Mouse (Mus musculus) adrenal gland, postnatal 14 days (tissue): ENCODE results near the gene Pcbp4. TPM values are rescaled to one million over a fixed set of nuclear protein-coding genes. Genes with fewer than 3 reads are reported as not detected.

Experiments used
- DNase-seq: peaks from one replicate; pipeline ENCODE4 v3.0.0; 2021; ENCODE audit warnings: mixed read lengths
- long read RNA-seq, 2 experiments: library from polyadenylated mRNA; stranded (forward); transcript quantifications; one replicate each; pipeline ENCODE4 v2.0.0; 2021
- total RNA-seq: library from RNA; stranded (reverse); gene quantifications from 2 replicates; pipeline ENCODE4 v1.2.3, GENCODE M21; 2021

Gene Pcbp4
- total RNA-seq, result 24.3 and 32.2 TPM in 2 replicates
- long read RNA-seq, experiment 1, transcript Pcbp4-201 (13 exons, 2,035 nt), result major isoform, 13 of 30 reads
- long read RNA-seq, experiment 1, partial matches to known transcripts, result 1 of 30 reads
- long read RNA-seq, experiment 1, other reads (novel, unspliced or antisense), result 15 of 30 reads
- long read RNA-seq, experiment 2, transcript Pcbp4-201 (13 exons, 2,035 nt), result major isoform, 16 of 22 reads
- long read RNA-seq, experiment 2, partial matches to known transcripts, result 2 of 22 reads
- long read RNA-seq, experiment 2, other reads (novel, unspliced or antisense), result 4 of 22 reads

DNA sequence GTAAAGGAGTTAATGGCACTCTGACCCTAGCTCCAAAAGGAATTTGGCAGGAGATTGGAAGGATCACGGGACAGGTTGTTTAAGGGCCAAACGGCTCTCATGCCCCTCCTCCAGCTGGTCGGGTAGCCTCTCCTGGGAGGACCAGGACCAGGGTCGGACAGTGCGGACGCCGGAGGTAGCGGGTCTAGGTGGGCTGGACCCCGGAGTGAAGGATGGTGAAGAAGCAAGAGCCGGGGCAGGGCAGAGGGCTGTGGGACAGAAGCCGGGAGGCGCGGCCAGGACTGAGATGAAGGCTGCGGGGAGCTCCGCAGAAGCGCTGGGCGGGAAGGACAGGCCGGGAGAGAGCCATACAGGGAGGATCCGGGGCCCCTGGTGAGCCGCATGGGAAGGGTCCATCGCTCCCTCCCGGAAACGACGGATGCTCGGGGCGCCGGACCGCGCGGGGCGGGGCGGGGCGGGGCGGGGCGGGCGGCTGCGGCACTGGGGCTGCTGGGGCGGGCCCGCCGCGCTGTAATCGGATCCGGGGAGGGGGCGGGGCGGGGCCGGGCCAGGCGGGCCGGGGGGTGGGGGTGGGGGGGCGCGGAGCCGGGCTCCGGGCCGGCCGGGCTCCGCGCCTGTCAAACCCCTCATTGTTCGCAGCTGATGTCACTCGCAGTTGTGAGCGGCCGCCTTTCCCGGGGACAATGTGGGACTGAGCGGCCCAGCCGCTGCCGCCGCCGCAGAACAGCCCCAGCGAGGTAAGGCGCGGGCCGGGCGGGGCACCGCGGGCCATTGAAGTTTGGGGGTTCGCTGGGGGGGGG lies at the start of gene Pcbp4:
Gene Pcbp4 (plus strand): TSS at position 21 of the 800 bp plus-strand sequence.
- DNase-seq, result peak; percentile 73

GRCm38 (mm10) chr9:106405275-106405674 lies 47.8 kb upstream of the Pcbp4 start:
- peak; percentile 43 for DNase-seq

- DNase-seq, result peak; percentile 31
Observed at GRCm38 (mm10) chr9:106406443-106407078, 46.5 kb upstream of the Pcbp4 start.

- no peak for DNase-seq
Observed at GRCm38 (mm10) chr9:106409096-106409495, 44.0 kb upstream of the Pcbp4 start.

DNA sequence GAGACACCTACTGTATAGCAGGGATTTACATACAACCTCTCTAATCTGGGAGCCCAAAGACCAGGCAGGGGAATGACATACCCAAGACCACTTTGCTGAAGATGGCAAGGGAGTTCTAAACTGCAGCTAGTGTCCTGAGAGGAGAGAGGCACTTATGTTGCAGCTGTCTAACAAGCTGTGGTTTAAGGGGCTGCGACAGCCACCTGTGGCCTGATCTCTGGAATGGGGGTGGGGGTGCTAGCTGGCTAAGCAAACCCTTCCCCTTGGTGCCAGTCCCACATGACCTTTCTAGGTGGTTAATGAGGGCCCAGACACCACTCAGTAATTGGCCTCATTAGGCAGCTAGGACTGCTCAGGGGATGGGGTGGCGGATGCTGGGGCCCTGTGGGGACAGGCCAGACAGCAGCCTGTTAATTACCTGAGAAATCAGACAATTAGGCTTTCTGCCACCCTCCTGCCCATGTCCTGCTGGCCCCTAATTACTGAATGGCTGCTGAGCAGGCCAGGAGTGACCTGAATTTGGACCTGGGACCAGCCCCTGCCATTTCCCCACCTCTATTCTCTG lies 42.9 kb upstream of the Pcbp4 start:
- DNase-seq, result no peak

- no peak for DNase-seq
Observed at GRCm38 (mm10) chr9:106411091-106411594, 41.9 kb upstream of the Pcbp4 start.

GRCm38 (mm10) chr9:106411729-106412128 lies 41.4 kb upstream of the Pcbp4 start:
- no peak for DNase-seq

GRCm38 (mm10) chr9:106412210-106412609 lies 40.9 kb upstream of the Pcbp4 start:
- DNase-seq, result peak; percentile 50

DNA sequence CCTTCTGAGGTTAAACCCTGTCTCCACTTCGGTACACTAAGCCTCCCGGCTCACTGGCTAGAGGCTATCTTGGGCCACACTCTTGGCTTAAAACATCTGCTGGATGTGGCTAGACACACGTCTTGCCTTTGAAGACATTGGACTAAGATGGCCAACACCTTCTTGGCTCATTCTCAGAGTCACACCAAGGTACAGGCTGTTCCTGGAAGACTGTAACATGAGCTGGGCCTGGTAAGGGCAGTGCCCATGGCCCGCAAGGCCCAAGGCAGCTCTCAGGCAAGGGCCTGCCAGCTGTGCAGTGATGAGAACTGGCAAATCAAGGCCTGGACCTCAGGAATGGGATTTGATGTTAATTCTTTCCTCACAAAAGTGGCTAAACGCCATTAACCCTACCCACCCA lies 39.5 kb upstream of the Pcbp4 start:
- DNase-seq, result no peak

DNA sequence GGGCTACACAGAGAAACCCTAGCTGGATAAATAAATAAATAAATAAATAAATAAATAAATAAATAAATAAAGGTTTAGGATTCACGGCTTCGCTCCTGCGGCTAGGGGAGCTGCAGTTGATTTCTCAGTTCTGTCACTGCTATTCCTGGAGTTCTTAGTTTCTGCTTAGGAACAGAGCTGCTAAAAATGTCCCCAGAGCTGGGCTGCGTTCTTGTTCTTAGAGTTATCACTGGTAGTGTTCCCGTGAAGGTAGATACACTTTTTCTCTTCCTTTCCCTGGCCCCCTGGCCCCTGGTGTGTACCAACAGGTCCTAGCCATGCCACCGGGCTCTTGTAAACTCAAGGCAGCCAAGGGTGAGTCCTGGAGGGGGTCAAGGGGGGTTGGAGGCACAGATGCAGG lies 36.3 kb upstream of the Pcbp4 start:
- no peak for DNase-seq

DNA sequence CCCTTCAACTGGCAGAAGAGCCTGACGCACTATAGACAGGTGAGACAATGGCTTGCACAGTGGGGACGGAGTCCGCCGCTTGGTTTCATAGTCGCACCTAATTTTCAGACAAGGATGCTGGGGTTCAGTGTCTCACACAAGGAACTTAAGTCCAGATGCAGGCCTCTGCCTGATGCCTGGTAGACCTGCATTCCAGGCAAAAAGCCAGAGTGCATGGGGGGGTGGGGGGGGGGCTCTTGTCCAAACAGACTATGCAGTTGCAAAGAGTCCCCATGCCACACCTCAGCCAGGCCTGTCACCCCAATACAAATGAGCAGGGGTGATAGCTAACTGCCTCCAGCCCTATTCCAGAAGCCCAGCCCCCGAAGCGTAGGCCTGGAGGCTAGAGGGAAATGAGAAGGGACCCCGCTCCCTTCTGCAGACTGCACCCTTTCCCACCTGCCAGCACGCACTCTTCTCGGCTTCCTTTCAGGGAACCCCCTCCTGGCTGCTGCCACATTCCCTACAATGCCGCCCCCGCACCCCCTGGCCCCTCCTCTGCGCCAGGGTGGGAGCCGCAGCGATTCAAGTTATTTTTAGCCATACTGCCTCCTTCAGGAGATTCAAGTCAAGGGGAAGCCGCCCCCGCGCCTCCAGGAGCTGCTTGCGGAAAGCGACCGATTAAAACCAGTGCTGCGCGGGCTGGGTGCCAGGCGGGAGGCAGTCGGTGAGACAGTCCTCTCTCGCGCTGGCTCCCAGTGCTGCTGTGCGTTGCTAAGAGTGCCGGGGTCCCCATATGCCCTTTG lies 35.1 kb upstream of the Pcbp4 start:
- peak; percentile 88 for DNase-seq

GRCm38 (mm10) chr9:106420608-106421007 lies 32.5 kb upstream of the Pcbp4 start:
- no peak for DNase-seq

DNA sequence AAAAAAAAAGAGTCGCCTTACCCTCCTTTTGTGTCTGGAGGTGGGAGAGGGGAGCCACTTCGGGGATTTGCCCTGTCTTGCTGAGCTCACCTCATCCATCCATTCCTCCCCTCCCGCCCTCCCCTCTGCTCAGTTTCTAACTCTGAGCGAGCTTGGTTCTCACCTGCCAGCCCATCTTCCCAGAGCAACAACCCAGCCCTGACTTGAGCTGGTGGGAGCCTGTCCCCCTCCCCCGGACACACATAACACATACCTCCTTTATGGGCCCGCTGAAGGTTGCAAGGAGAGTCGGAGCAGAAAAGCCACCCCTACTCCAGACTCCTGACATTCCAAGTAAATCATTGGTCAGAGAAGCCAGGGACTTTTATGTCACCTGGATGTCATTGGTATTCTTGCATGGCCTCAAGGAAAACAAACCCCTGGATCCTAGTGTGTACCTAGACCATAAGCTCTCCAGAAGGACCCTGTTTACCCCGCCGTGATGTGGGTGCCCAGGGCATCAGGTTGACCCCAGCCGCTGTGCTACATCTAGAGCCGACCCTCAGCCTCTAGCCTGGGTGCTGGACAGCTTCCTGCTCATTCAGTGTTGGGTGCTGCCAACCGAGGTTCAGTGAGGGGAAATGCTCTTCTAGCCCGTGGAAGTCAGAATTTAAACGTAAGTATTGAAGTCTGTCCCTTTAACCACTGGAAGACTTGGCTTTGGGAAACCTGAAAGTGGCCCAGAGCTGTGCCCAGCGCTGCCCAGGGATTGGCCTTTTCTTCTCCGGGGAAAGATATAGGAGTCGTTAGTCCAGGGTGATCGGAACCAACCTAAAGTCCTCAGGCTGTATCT lies 31.8 kb upstream of the Pcbp4 start:
- no peak for DNase-seq

GRCm38 (mm10) chr9:106421865-106422160 lies 31.3 kb upstream of the Pcbp4 start:
- DNase-seq, result peak; percentile 92

GRCm38 (mm10) chr9:106428719-106429220 lies 24.3 kb upstream of the Pcbp4 start:
- DNase-seq, result no peak

GRCm38 (mm10) chr9:106429221-106430014 lies 23.7 kb upstream of the Pcbp4 start, which contains the start of gene Rpl29:
Rpl29 (plus strand) TSS chr9:106429454.
- peak; percentile 95 for DNase-seq

- DNase-seq, result no peak
Observed at GRCm38 (mm10) chr9:106430015-106430264, 23.2 kb upstream of the Pcbp4 start.

DNA sequence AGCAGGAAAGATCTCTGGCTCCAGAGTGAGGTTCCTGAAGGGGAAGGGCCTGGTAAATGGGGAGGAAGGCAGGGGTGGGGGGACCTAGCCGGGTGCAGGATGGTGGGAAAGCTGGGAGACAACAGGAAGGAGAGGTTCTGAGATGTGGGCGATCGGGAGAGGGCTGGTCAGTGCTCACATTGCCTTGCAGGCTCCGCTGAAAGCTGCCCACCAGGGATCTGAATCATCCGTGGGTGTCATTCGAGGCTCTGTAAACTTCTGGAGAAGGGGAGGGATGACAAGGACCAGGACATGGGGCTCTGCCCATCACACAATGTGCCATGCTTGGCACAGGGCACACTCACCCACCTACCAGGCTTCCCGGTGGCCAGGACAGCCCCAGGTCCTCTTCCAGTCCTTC lies 19.7 kb upstream of the Pcbp4 start:
- no peak for DNase-seq

- DNase-seq, result no peak
Observed at GRCm38 (mm10) chr9:106436566-106436965, 16.5 kb upstream of the Pcbp4 start.

- no peak for DNase-seq
Observed at GRCm38 (mm10) chr9:106442680-106443079, 10.4 kb upstream of the Pcbp4 start.
